Mouse (Mus musculus): ENCODE measurements around the gene Olfr914. TPM values are rescaled to one million over a fixed set of nuclear protein-coding genes. Genes with fewer than 3 reads are reported as not detected.

Gene Olfr914
- not detected in 2 replicates for polyA plus RNA-seq (2012; rRNA removed)

DNA sequence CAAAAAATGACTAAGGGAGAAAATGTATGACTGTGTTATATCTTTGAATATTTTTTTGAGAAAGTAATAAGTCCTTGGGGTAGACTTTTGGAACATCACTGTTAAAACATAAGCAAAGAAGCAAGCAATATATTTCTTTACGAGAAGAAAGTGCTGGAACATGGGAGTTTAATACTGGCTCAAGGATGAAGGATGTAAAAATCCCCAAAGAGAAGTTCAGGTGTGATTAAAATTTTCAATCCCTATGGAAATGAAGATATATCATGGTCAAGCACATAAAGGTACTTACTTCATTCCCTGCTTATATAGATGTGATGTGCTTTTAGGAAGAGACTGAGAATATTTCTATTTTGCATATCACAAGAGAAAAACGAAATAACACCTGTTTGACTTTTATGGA lies at the start of gene Olfr914:
TSS of gene Olfr914 (plus strand) at position 301 of the 400 bp plus-strand sequence.
- Histone ChIP-seq H3K27me3 (ENCODE audit: control insufficient read depth, insufficient read depth, low read length) (no peaks in the 10 kb centered on the region), H3K4me3 (replicated peaks; ENCODE audit: insufficient read depth, low read depth, low read length) (no peak within 1 kb of the TSS), H3K4me1 (ENCODE audit: control insufficient read depth, insufficient read depth, low read length) (no peaks in the 10 kb centered on the region), H3K27ac (ENCODE audit: insufficient read depth, low read length) (no peak within 1 kb of the TSS)
- TF ChIP-seq POLR2A (IDR thresholded peaks at IDR 0.05; ENCODE audit: borderline replicate concordance, insufficient read depth, low read length) = no peak
- no peak for TF ChIP-seq CTCF (IDR thresholded peaks at IDR 0.05; ENCODE audit: borderline replicate concordance, insufficient read depth, low read depth, low read length)
- no peak for DNase-seq
- 52% methylated on average over 2 of the region's 2 CpGs for WGBS

DNA sequence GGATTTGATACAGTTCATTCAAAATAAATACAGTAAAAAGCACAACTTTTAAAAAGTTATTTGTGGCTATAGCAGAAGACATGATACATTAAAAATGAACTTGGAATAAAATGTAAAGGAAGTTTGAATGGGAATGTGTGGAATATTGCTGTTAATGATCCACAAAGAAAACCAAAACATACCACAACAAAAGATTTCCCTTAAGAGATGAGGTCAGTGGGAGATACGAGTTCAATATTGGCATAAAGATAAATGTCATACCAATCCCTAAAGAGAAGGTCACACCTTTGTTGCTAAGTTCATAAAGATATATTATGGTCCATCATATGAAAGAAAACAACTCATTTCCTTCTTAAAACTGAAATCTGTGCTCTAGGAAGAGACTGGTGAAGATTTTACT lies 25.0 kb upstream of the Olfr914 start, which contains the start of gene Olfr912:
TSS of gene Olfr912 (plus strand) at position 301 of the 400 bp plus-strand sequence.
- WGBS = 74% methylated on average over 1 of the region's 1 CpGs
- H3K4me1 ChIP-seq (ENCODE audit: control insufficient read depth, insufficient read depth, low read length) = no peaks in the 10 kb centered on the region
- TF ChIP-seq POLR2A (IDR thresholded peaks at IDR 0.05; ENCODE audit: borderline replicate concordance, insufficient read depth, low read length) = no peak
- no peak for TF ChIP-seq CTCF (IDR thresholded peaks at IDR 0.05; ENCODE audit: borderline replicate concordance, insufficient read depth, low read depth, low read length)
- no peak for DNase-seq
- H3K27me3 ChIP-seq (ENCODE audit: control insufficient read depth, insufficient read depth, low read length) = no peaks in the 10 kb centered on the region
- H3K4me3 ChIP-seq (replicated peaks; ENCODE audit: insufficient read depth, low read depth, low read length) = no peak within 1 kb of the TSS
- no peak within 1 kb of the TSS for H3K27ac ChIP-seq (ENCODE audit: insufficient read depth, low read length)

DNA sequence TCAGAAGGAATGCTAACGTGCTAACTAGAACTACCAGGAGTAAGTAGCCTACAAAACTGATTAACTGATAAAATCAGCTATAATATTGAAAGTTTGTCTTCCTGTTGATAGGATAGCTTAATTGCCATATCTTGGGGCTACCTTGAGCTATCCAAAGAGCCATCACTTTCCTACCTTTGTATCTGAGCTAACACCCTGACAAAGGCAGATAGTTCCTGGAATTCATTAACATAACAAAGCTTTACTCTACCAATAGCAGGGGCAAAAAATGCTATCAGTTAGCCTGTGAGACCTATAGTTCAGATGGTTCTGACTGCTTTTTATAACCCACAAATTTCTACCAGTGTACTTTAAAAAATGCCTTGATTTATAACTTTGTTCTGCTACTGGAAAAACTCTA lies 13.8 kb upstream of the Olfr914 start:
- 56% methylated on average over 1 of the region's 1 CpGs for WGBS
- Histone ChIP-seq H3K27me3 (ENCODE audit: control insufficient read depth, insufficient read depth, low read length) (no peaks in the 10 kb centered on the region), H3K4me1 (ENCODE audit: control insufficient read depth, insufficient read depth, low read length) (no peaks in the 10 kb centered on the region), H3K27ac (ENCODE audit: insufficient read depth, low read length) (no peak overlapping the region), H3K4me3 (replicated peaks; ENCODE audit: insufficient read depth, low read depth, low read length) (no peak overlapping the region)
- no peak for TF ChIP-seq CTCF (IDR thresholded peaks at IDR 0.05; ENCODE audit: borderline replicate concordance, insufficient read depth, low read depth, low read length)
- no peak for TF ChIP-seq POLR2A (IDR thresholded peaks at IDR 0.05; ENCODE audit: borderline replicate concordance, insufficient read depth, low read length)
- no peak for DNase-seq

DNA sequence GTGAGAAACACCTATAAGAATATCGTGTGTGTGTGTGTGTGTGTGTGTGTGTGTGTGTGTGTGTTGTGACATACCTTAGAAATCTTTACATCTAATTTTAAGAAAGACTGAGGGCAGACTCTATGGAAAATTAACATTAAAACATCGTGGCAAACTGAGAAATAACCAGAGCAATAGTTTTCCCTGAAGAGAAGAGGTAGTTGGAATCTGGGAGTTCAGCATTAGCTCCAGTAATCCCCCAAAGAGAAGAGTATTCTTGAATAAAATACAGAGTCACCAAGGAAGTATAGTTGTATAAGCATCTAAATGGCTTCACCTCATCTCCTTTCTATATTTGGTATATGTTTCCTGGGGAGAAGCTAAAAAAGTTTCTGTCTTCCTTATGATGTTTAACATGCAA lies 12.4 kb upstream of the Olfr914 start, which contains the start of gene Olfr913:
TSS of gene Olfr913 (plus strand) at position 301 of the 400 bp plus-strand sequence.
- H3K27me3 ChIP-seq (ENCODE audit: control insufficient read depth, insufficient read depth, low read length) = no peaks in the 10 kb centered on the region
- no peak within 1 kb of the TSS for H3K27ac ChIP-seq (ENCODE audit: insufficient read depth, low read length)
- no peak for TF ChIP-seq POLR2A (IDR thresholded peaks at IDR 0.05; ENCODE audit: borderline replicate concordance, insufficient read depth, low read length)
- TF ChIP-seq CTCF (IDR thresholded peaks at IDR 0.05; ENCODE audit: borderline replicate concordance, insufficient read depth, low read depth, low read length) = no peak
- 34% methylated on average over 2 of the region's 2 CpGs for WGBS
- H3K4me1 ChIP-seq (ENCODE audit: control insufficient read depth, insufficient read depth, low read length) = no peaks in the 10 kb centered on the region
- DNase-seq = no peak
- no peak within 1 kb of the TSS for H3K4me3 ChIP-seq (replicated peaks; ENCODE audit: insufficient read depth, low read depth, low read length)

DNA sequence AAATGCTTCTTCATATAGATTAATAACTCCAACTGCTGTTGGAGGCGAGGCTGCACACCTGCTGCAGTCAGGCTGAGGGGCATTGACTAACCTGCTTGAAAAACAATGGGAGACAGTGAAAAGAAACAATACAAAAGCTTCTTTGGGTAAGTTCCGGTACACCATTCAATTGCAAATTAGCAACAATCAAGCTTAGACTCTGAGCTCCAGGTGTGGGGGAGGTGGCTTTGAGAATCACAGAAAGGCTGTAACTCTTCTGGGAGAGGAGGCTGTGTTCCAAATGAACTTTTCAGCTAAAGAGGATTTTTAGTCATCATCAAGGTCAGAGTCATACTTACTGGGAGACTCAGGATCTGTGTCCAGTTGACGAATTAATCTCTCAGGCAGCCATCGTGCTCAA lies 27.5 kb downstream of the Olfr914 start:
- no peaks in the 10 kb centered on the region for H3K27me3 ChIP-seq (ENCODE audit: control insufficient read depth, insufficient read depth, low read length)
- no peak for DNase-seq
- no peak overlapping the region for H3K27ac ChIP-seq (ENCODE audit: insufficient read depth, low read length)
- H3K4me3 ChIP-seq (replicated peaks; ENCODE audit: insufficient read depth, low read depth, low read length) = no peak overlapping the region
- no peak for TF ChIP-seq CTCF (IDR thresholded peaks at IDR 0.05; ENCODE audit: borderline replicate concordance, insufficient read depth, low read depth, low read length)
- no peak for TF ChIP-seq POLR2A (IDR thresholded peaks at IDR 0.05; ENCODE audit: borderline replicate concordance, insufficient read depth, low read length)
- 78% methylated on average over 4 of the region's 4 CpGs for WGBS
- no peaks in the 10 kb centered on the region for H3K4me1 ChIP-seq (ENCODE audit: control insufficient read depth, insufficient read depth, low read length)

DNA sequence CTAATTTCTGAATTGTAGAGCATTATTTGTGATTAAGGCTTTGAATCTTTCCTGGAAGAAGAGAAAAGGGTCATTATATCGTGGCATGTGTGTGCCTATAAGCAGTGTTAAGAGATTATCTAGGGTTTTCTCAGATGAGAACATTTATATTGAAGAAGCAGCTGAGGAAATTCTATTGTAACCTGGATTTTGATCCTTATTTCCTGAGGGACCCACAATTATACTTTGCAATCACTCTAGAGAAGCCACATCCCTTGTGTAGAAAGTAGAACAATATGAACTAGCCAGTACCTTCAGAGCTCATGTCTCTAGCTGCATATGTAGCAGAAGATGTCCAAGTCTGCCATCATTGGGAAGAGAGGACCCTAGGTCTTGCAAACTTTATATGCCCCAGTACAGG lies 54.9 kb downstream of the Olfr914 start, which contains the start of gene Olfr916:
TSS of gene Olfr916 (minus strand) at position 101 of the 400 bp plus-strand sequence.
- Histone ChIP-seq H3K4me1 (ENCODE audit: control insufficient read depth, insufficient read depth, low read length) (no peaks in the 10 kb centered on the region), H3K27me3 (ENCODE audit: control insufficient read depth, insufficient read depth, low read length) (no peaks in the 10 kb centered on the region), H3K4me3 (replicated peaks; ENCODE audit: insufficient read depth, low read depth, low read length) (no peak within 1 kb of the TSS), H3K27ac (ENCODE audit: insufficient read depth, low read length) (no peak within 1 kb of the TSS)
- no peak for DNase-seq
- WGBS = 52% methylated on average over 1 of the region's 1 CpGs
- TF ChIP-seq POLR2A (IDR thresholded peaks at IDR 0.05; ENCODE audit: borderline replicate concordance, insufficient read depth, low read length) (no peak), CTCF (IDR thresholded peaks at IDR 0.05; ENCODE audit: borderline replicate concordance, insufficient read depth, low read depth, low read length) (no peak)

Other genes with a start within 250 kb of the Olfr914 start
- gene Olfr250, start 238.2 kb upstream of the Olfr914 start, polyA plus RNA-seq (2012; rRNA removed) = not detected in 2 replicates
- not detected in 2 replicates for gene Olfr251, start 228.0 kb upstream of the Olfr914 start, polyA plus RNA-seq (2012; rRNA removed)
- gene Olfr147, start 203.4 kb upstream of the Olfr914 start, polyA plus RNA-seq (2012; rRNA removed) = not detected in 2 replicates
- not detected in 2 replicates for gene Olfr901, start 175.6 kb upstream of the Olfr914 start, polyA plus RNA-seq (2012; rRNA removed)
- not detected in 2 replicates for gene Olfr902, start 157.4 kb upstream of the Olfr914 start, polyA plus RNA-seq (2012; rRNA removed)
- gene Olfr904, start 142.0 kb upstream of the Olfr914 start, polyA plus RNA-seq (2012; rRNA removed) = not detected in 2 replicates
- not detected in 2 replicates for gene Olfr905, start 134.0 kb upstream of the Olfr914 start, polyA plus RNA-seq (2012; rRNA removed)
- not detected in 2 replicates for gene Olfr906, start 118.0 kb upstream of the Olfr914 start, polyA plus RNA-seq (2012; rRNA removed)
- gene Olfr907, start 109.3 kb upstream of the Olfr914 start, polyA plus RNA-seq (2012; rRNA removed) = not detected in 2 replicates
- not detected in 2 replicates for gene Olfr911-ps1, start 83.5 kb upstream of the Olfr914 start, polyA plus RNA-seq (2012; rRNA removed)
- gene Olfr910, start 67.3 kb upstream of the Olfr914 start, polyA plus RNA-seq (2012; rRNA removed) = not detected in 2 replicates
- not detected in 2 replicates for gene Olfr912, start 24.9 kb upstream of the Olfr914 start, polyA plus RNA-seq (2012; rRNA removed)
- not detected in 2 replicates for gene Olfr913, start 12.3 kb upstream of the Olfr914 start, polyA plus RNA-seq (2012; rRNA removed)
- gene Olfr916, start 54.8 kb downstream of the Olfr914 start, polyA plus RNA-seq (2012; rRNA removed) = not detected in 2 replicates
- not detected in 2 replicates for gene Olfr917, start 60.7 kb downstream of the Olfr914 start, polyA plus RNA-seq (2012; rRNA removed)
- not detected in 2 replicates for gene Olfr918, start 69.5 kb downstream of the Olfr914 start, polyA plus RNA-seq (2012; rRNA removed)
- not detected in 2 replicates for gene Olfr919, start 98.6 kb downstream of the Olfr914 start, polyA plus RNA-seq (2012; rRNA removed)
- gene Vwa5a, start 113.2 kb downstream of the Olfr914 start, polyA plus RNA-seq (2012; rRNA removed) = 8.1 and 8.4 TPM in 2 replicates
- gene Olfr920, start 147.2 kb downstream of the Olfr914 start, polyA plus RNA-seq (2012; rRNA removed) = 0.20 and 0.24 TPM in 2 replicates
- 0.06 and 0.18 TPM in 2 replicates for gene Olfr921, start 168.0 kb downstream of the Olfr914 start, polyA plus RNA-seq (2012; rRNA removed)
- gene Olfr922, start 209.5 kb downstream of the Olfr914 start, polyA plus RNA-seq (2012; rRNA removed) = 0.52 and 0.57 TPM in 2 replicates
- 0.30 and 0.39 TPM in 2 replicates for gene Olfr923, start 221.4 kb downstream of the Olfr914 start, polyA plus RNA-seq (2012; rRNA removed)
- 0.05 TPM in 1 of 2 replicates, not detected in the other for gene Olfr924, start 239.3 kb downstream of the Olfr914 start, polyA plus RNA-seq (2012; rRNA removed)
- gene Olfr26, start 250.0 kb downstream of the Olfr914 start, polyA plus RNA-seq (2012; rRNA removed) = not detected in 2 replicates

Measured in cerebellum, adult 2 months (tissue).